Mouse (Mus musculus) embryonic facial prominence, embryonic 11.5 days (tissue): ENCODE results near the gene Chchd5. TPM values are rescaled to one million over a fixed set of nuclear protein-coding genes. Genes with fewer than 3 reads are reported as not detected.

ENCODE experiments used
- ATAC-seq: fragments of 200-750 bp; cut with Nextera tagmentation; replicated peaks from 2 replicates; pipeline ENCODE4 v1.8.0; 2017; ENCODE audit warnings: low read depth; ENCODE audit not compliant: insufficient number of reproducible peaks, low FRiP score, low TSS enrichment
- DNase-seq: peaks from one replicate; pipeline ENCODE4 v3.0.0-alpha.2; 2015; ENCODE audit warnings: low spot score
- H3K27ac ChIP-seq: fragments of 300-500 bp; sonication (generic); replicated peaks from 2 replicates; pipeline ENCODE4 v1.5.1; 2014; ENCODE audit warnings: mild to moderate bottlenecking, low read depth, low read length, control low read depth
- H3K27me3 ChIP-seq: fragments of 300-500 bp; sonication (generic); 2 replicates; pipeline ENCODE4 v1.6.1; 2014; ENCODE audit warnings: mild to moderate bottlenecking, low read length, moderate library complexity, mixed read lengths; ENCODE audit not compliant: control insufficient read depth, insufficient read depth
- H3K36me3 ChIP-seq: fragments of 300-500 bp; sonication (generic); replicated peaks from 2 replicates; pipeline ENCODE4 v1.6.1; 2014; ENCODE audit warnings: low read depth, mild to moderate bottlenecking, low read length, moderate library complexity, mixed read lengths; ENCODE audit not compliant: control insufficient read depth, insufficient read depth
- H3K4me1 ChIP-seq: fragments of 300-500 bp; sonication (generic); 2 replicates; pipeline ENCODE4 v1.6.1; 2014; ENCODE audit warnings: low read length, mixed read lengths; ENCODE audit not compliant: control insufficient read depth, insufficient read depth
- H3K4me2 ChIP-seq: fragments of 300-500 bp; sonication (generic); 2 replicates; pipeline ENCODE4 v1.6.1; 2014; ENCODE audit warnings: low read depth, mild to moderate bottlenecking, control low read depth, low read length, moderate library complexity
- H3K4me3 ChIP-seq: fragments of 300-500 bp; sonication (generic); 2 replicates; pipeline ENCODE4 v1.5.1; 2014; ENCODE audit warnings: low read depth, low read length, control low read depth
- H3K9ac ChIP-seq: fragments of 300-500 bp; sonication (generic); replicated peaks from 2 replicates; pipeline ENCODE4 v1.6.1; 2014; ENCODE audit warnings: mild to moderate bottlenecking, control low read depth, low read length
- H3K9me3 ChIP-seq: fragments of 300-500 bp; sonication (generic); replicated peaks from 2 replicates; pipeline ENCODE4 v1.6.1; 2016; ENCODE audit warnings: mild to moderate bottlenecking, low read length, inconsistent platforms, mixed read lengths; ENCODE audit not compliant: control insufficient read depth
- WGBS: fragments of 180-500 bp; shearing (Covaris S2); extraction: QIAGEN DNeasy Blood & Tissue Kit; methylation state at CpG from one replicate; pipeline ENCODE4 v1.1.7; 2014; 5-methylcytosine and 5-hydroxymethylcytosine counted together
- polyA plus RNA-seq: library from polyadenylated mRNA; unstranded; fragments of >200 nt; fragmentation: Nextera tagmentation; extraction: Ambion mirVana; gene quantifications from 2 replicates; pipeline ENCODE4 v1.2.1, GENCODE M21; 2014

Chchd5 gene
- polyA plus RNA-seq, 1 experiment from 2014 or later, result 26.8 TPM

- Histone ChIP-seq H3K9ac (no peak overlapping the region), H3K27ac (no peak overlapping the region), H3K4me2 (no peak overlapping the region), H3K4me1 (no peaks in the 10 kb centered on the region), H3K27me3 (no peaks in the 10 kb centered on the region), H3K9me3 (no peaks in the 10 kb centered on the region), H3K36me3 (no peaks in the 10 kb centered on the region), H3K4me3 (no peak overlapping the region)
- 77% methylated on average over 8 of the region's 8 CpGs for WGBS
- DNase-seq (no peak), ATAC-seq (no peak)
These were observed 50.7 kb downstream of the Chchd5 start for GRCm38 (mm10) chr2:129179946-129180853.

GRCm38 (mm10) chr2:129181509-129181908 is 52.0 kb downstream of the Chchd5 start:
- Histone ChIP-seq H3K4me3 (no peak overlapping the region), H3K4me1 (no peaks in the 10 kb centered on the region), H3K27me3 (no peaks in the 10 kb centered on the region), H3K9ac (no peak overlapping the region), H3K27ac (no peak overlapping the region), H3K9me3 (no peaks in the 10 kb centered on the region), H3K4me2 (no peak overlapping the region), H3K36me3 (no peaks in the 10 kb centered on the region)
- ATAC-seq, result no peak
- 85% methylated on average over 5 of the region's 5 CpGs for WGBS
- no peak for DNase-seq

GRCm38 (mm10) chr2:129182412-129182811 is 52.9 kb downstream of the Chchd5 start:
- Histone ChIP-seq H3K36me3 (no peaks in the 10 kb centered on the region), H3K4me1 (no peaks in the 10 kb centered on the region), H3K4me3 (no peak overlapping the region), H3K9ac (no peak overlapping the region), H3K9me3 (no peaks in the 10 kb centered on the region), H3K4me2 (no peak overlapping the region), H3K27me3 (no peaks in the 10 kb centered on the region), H3K27ac (no peak overlapping the region)
- ATAC-seq, result no peak
- no peak for DNase-seq
- WGBS, result 89% methylated on average over 1 of the region's 1 CpGs

- Histone ChIP-seq H3K27me3 (no peaks in the 10 kb centered on the region), H3K4me1 (no peaks in the 10 kb centered on the region), H3K4me2 (no peak overlapping the region), H3K4me3 (no peak overlapping the region), H3K9ac (no peak overlapping the region), H3K27ac (no peak overlapping the region), H3K9me3 (no peaks in the 10 kb centered on the region), H3K36me3 (no peaks in the 10 kb centered on the region)
- WGBS, result 77% methylated on average over 14 of the region's 14 CpGs
- ATAC-seq (no peak), DNase-seq (no peak)
These were observed 54.1 kb downstream of the Chchd5 start for GRCm38 (mm10) chr2:129183561-129184031.

Other genes starting within 250 kb of the Chchd5 start
- gene Zc3h8, start 185.6 kb upstream of the Chchd5 start, polyA plus RNA-seq, result 10.9 and 11.0 TPM in 2 replicates
- gene Zc3h6, start 162.3 kb upstream of the Chchd5 start, polyA plus RNA-seq, result 1.2 and 1.7 TPM in 2 replicates
- 19.2 and 20.6 TPM in 2 replicates for gene Gm10762, start 162.0 kb upstream of the Chchd5 start, polyA plus RNA-seq
- 0.20 TPM in 1 of 2 replicates, not detected in the other for gene Vinac1, start 81.5 kb upstream of the Chchd5 start, polyA plus RNA-seq
- 14.7 and 15.7 TPM in 2 replicates for gene Ttl, start 63.8 kb upstream of the Chchd5 start, polyA plus RNA-seq
- 21.5 and 22.2 TPM in 2 replicates for gene Polr1b, start 28.7 kb upstream of the Chchd5 start, polyA plus RNA-seq
- 50.5 and 51.6 TPM in 2 replicates for gene Slc20a1, start 69.1 kb downstream of the Chchd5 start, polyA plus RNA-seq
- gene Ckap2l, start 167.5 kb downstream of the Chchd5 start, polyA plus RNA-seq, result 101 and 111 TPM in 2 replicates
- 0.13 TPM in 1 of 2 replicates, not detected in the other for gene Il1a, start 180.3 kb downstream of the Chchd5 start, polyA plus RNA-seq
- 0.22 TPM in 2 replicates for gene Il1b, start 241.4 kb downstream of the Chchd5 start, polyA plus RNA-seq